Comparison of ENCODE assay signal across 32 mouse cellular contexts in the genomic region with DNA sequence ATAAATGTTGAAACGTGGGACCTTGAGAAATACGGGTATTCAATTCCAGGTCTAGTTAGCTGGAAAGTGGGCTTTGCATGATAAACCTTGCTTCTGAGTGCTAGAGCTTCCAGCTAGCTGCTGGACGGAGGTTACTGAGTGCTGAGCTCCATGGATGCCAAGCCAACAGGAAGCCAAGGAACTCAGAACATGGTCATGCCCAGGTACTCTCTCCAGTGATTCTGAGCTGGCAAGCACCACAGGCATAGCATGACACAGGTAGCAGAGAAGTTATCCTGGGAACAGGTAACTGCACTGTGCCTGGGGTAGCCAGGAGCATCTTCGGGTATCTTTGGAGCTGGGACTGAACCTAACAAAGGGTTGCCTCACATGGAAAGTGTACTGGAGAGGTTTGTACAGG.
"Had no signal": no experiment of that assay in that cellular context is flagged by ENCODE, and none has a peak within 500 bp of the region (broad histone marks: within the 10 kb centered on the region; RNA-seq: fewer than 3 reads in every experiment).

No protein-coding gene starts in this region.

- H3K36me3 ChIP-seq: heart, embryonic 13.5 days; heart, embryonic 15.5 days; hindbrain, embryonic 10.5 days; hindbrain, embryonic 12.5 days; hindbrain, embryonic 13.5 days; hindbrain, embryonic 15.5 days; intestine, embryonic 15.5 days; kidney, embryonic 15.5 days had no signal

- H3K4me1 ChIP-seq: heart, embryonic 13.5 days; heart, embryonic 15.5 days; hindbrain, embryonic 12.5 days; hindbrain, embryonic 13.5 days; hindbrain, embryonic 15.5 days; intestine, embryonic 15.5 days had no signal

- ATAC-seq: hindbrain, postnatal 0 days; inflammation-experienced regulatory T-cells, adult 6 months; intestine, embryonic 15.5 days; intestine, embryonic 16.5 days; intestine, postnatal 0 days had no signal

- H3K4me3 ChIP-seq: heart, embryonic 13.5 days; heart, embryonic 15.5 days; hindbrain, embryonic 10.5 days; hindbrain, embryonic 12.5 days; hindbrain, embryonic 13.5 days; hindbrain, embryonic 15.5 days; intestine, embryonic 15.5 days; kidney, embryonic 15.5 days; layer of hippocampus, adult 2 months; left cerebral cortex, adult 2 months had no signal

- H3K9ac ChIP-seq: heart, embryonic 13.5 days; heart, embryonic 15.5 days; hindbrain, embryonic 12.5 days; hindbrain, embryonic 13.5 days; hindbrain, embryonic 14.5 days; hindbrain, embryonic 15.5 days; intestine, embryonic 15.5 days; kidney, embryonic 15.5 days had no signal

- DNase-seq: heart, postnatal 10 days; heart, postnatal 14 days; heart, postnatal 36 days; kidney, adult 11 months; kidney, adult 18-20 months; kidney, adult 2 months; kidney, adult 8-10 months; kidney, adult 9 months; kidney, postnatal 10 days; kidney, postnatal 14 days; kidney, postnatal 25 days; kidney, postnatal 36 days; kidney, postnatal 4 days; layer of hippocampus, adult 9-11 months; layer of hippocampus, postnatal 36 days had no signal

- H3K4me2 ChIP-seq: heart, embryonic 11.5 days; heart, embryonic 13.5 days; heart, embryonic 15.5 days; hindbrain, embryonic 12.5 days; hindbrain, embryonic 13.5 days; hindbrain, embryonic 14.5 days; hindbrain, embryonic 15.5 days; intestine, embryonic 15.5 days; kidney, embryonic 15.5 days had no signal

- H3K27me3 ChIP-seq: heart, embryonic 13.5 days; heart, embryonic 15.5 days; hindbrain, embryonic 12.5 days; hindbrain, embryonic 13.5 days; hindbrain, embryonic 15.5 days; intestine, embryonic 15.5 days; kidney, embryonic 15.5 days had no signal

- H3K9me3 ChIP-seq: heart, embryonic 13.5 days; heart, embryonic 15.5 days; hindbrain, embryonic 10.5 days; hindbrain, embryonic 12.5 days; hindbrain, embryonic 13.5 days; hindbrain, embryonic 15.5 days; intestine, embryonic 15.5 days; kidney, embryonic 15.5 days had no signal

- H3K27ac ChIP-seq: heart, embryonic 13.5 days; heart, embryonic 15.5 days; hindbrain, embryonic 10.5 days; hindbrain, embryonic 12.5 days; hindbrain, embryonic 14.5 days; hindbrain, postnatal 0 days; intestine, embryonic 15.5 days; kidney, embryonic 15.5 days; kidney, postnatal 0 days; layer of hippocampus, adult 2 months; left cerebral cortex, adult 2 months had no signal
